Mouse (Mus musculus): Measurements from ENCODE around the gene Osbp2. TPM values are rescaled to one million over a fixed set of nuclear protein-coding genes. Genes with fewer than 3 reads are reported as not detected.

Osbp2 gene
- polyA plus RNA-seq, 1 experiment from 2014 or later: 2.0 TPM

- DNase-seq (ENCODE audit: low spot score) (no peak), ATAC-seq (replicated peaks; ENCODE audit: low FRiP score) (no peak)
- Histone ChIP-seq H3K4me3 (ENCODE audit: low read depth, low read length) (no peak overlapping the region), H3K27me3 (ENCODE audit: control insufficient read depth, insufficient read depth, low read length) (no peaks in the 10 kb centered on the region), H3K9me3 (ENCODE audit: control insufficient read depth, low read length) (no peaks in the 10 kb centered on the region), H3K4me2 (ENCODE audit: low read depth, low read length, severe bottlenecking) (no peak overlapping the region), H3K36me3 (ENCODE audit: control insufficient read depth, insufficient read depth, low read length) (no peaks in the 10 kb centered on the region), H3K27ac (ENCODE audit: low read depth, low read length) (no peak overlapping the region), H3K4me1 (replicated peaks; ENCODE audit: control insufficient read depth, insufficient read depth, low read length) (no peaks in the 10 kb centered on the region), H3K9ac (ENCODE audit: low read length) (no peak overlapping the region)
- 87% methylated on average over 14 of the region's 14 CpGs for WGBS
Observed at GRCm38 (mm10) chr11:3710203-3710602, 153.5 kb downstream of the Osbp2 start.

GRCm38 (mm10) chr11:3707057-3707456 lies 156.6 kb downstream of the Osbp2 start:
- no peaks in the 10 kb centered on the region for H3K4me1 ChIP-seq (replicated peaks; ENCODE audit: control insufficient read depth, insufficient read depth, low read length)
- 85% methylated on average over 8 of the region's 8 CpGs for WGBS
- no peak overlapping the region for H3K4me2 ChIP-seq (ENCODE audit: low read depth, low read length, severe bottlenecking)
- no peaks in the 10 kb centered on the region for H3K9me3 ChIP-seq (ENCODE audit: control insufficient read depth, low read length)
- no peaks in the 10 kb centered on the region for H3K36me3 ChIP-seq (ENCODE audit: control insufficient read depth, insufficient read depth, low read length)
- ATAC-seq (replicated peaks; ENCODE audit: low FRiP score) (no peak), DNase-seq (ENCODE audit: low spot score) (no peak)
- no peak overlapping the region for H3K27ac ChIP-seq (ENCODE audit: low read depth, low read length)
- no peak overlapping the region for H3K4me3 ChIP-seq (ENCODE audit: low read depth, low read length)
- H3K27me3 ChIP-seq (ENCODE audit: control insufficient read depth, insufficient read depth, low read length): no peaks in the 10 kb centered on the region
- no peak overlapping the region for H3K9ac ChIP-seq (ENCODE audit: low read length)

- ATAC-seq (replicated peaks; ENCODE audit: low FRiP score) (no peak), DNase-seq (ENCODE audit: low spot score) (no peak)
- Histone ChIP-seq H3K4me1 (replicated peaks; ENCODE audit: control insufficient read depth, insufficient read depth, low read length) (no peaks in the 10 kb centered on the region), H3K27ac (ENCODE audit: low read depth, low read length) (no peak overlapping the region), H3K4me3 (ENCODE audit: low read depth, low read length) (no peak overlapping the region), H3K27me3 (ENCODE audit: control insufficient read depth, insufficient read depth, low read length) (no peaks in the 10 kb centered on the region), H3K9me3 (ENCODE audit: control insufficient read depth, low read length) (no peaks in the 10 kb centered on the region), H3K36me3 (ENCODE audit: control insufficient read depth, insufficient read depth, low read length) (no peaks in the 10 kb centered on the region), H3K4me2 (ENCODE audit: low read depth, low read length, severe bottlenecking) (no peak overlapping the region), H3K9ac (ENCODE audit: low read length) (no peak overlapping the region)
- 84% methylated on average over 8 of the region's 8 CpGs for WGBS
Observed at GRCm38 (mm10) chr11:3704404-3704803, 159.3 kb downstream of the Osbp2 start.

GRCm38 (mm10) chr11:3703089-3703992 lies 160.4 kb downstream of the Osbp2 start:
- Histone ChIP-seq H3K27me3 (ENCODE audit: control insufficient read depth, insufficient read depth, low read length) (no peaks in the 10 kb centered on the region), H3K9me3 (ENCODE audit: control insufficient read depth, low read length) (no peaks in the 10 kb centered on the region), H3K9ac (ENCODE audit: low read length) (no peak overlapping the region), H3K4me3 (ENCODE audit: low read depth, low read length) (no peak overlapping the region), H3K36me3 (ENCODE audit: control insufficient read depth, insufficient read depth, low read length) (no peaks in the 10 kb centered on the region), H3K4me2 (ENCODE audit: low read depth, low read length, severe bottlenecking) (no peak overlapping the region), H3K4me1 (replicated peaks; ENCODE audit: control insufficient read depth, insufficient read depth, low read length) (no peaks in the 10 kb centered on the region), H3K27ac (ENCODE audit: low read depth, low read length) (no peak overlapping the region)
- DNase-seq (ENCODE audit: low spot score) (no peak), ATAC-seq (replicated peaks; ENCODE audit: low FRiP score) (no peak)
- WGBS: 73% methylated on average over 7 of the region's 7 CpGs

- Histone ChIP-seq H3K27me3 (ENCODE audit: control insufficient read depth, insufficient read depth, low read length) (no peaks in the 10 kb centered on the region), H3K9ac (ENCODE audit: low read length) (no peak overlapping the region), H3K4me1 (replicated peaks; ENCODE audit: control insufficient read depth, insufficient read depth, low read length) (no peaks in the 10 kb centered on the region), H3K36me3 (ENCODE audit: control insufficient read depth, insufficient read depth, low read length) (no peaks in the 10 kb centered on the region; the same call in 1 of the 2 replicates), H3K27ac (ENCODE audit: low read depth, low read length) (no peak overlapping the region), H3K4me2 (ENCODE audit: low read depth, low read length, severe bottlenecking) (no peak overlapping the region), H3K9me3 (ENCODE audit: control insufficient read depth, low read length) (no peaks in the 10 kb centered on the region), H3K4me3 (ENCODE audit: low read depth, low read length) (no peak overlapping the region)
- DNase-seq (ENCODE audit: low spot score) (no peak), ATAC-seq (replicated peaks; ENCODE audit: low FRiP score) (no peak)
- WGBS: 89% methylated on average over 3 of the region's 3 CpGs
Observed at GRCm38 (mm10) chr11:3697441-3697840, 166.3 kb downstream of the Osbp2 start.

GRCm38 (mm10) chr11:3696086-3696616 lies 167.6 kb downstream of the Osbp2 start:
- no peak overlapping the region for H3K4me2 ChIP-seq (ENCODE audit: low read depth, low read length, severe bottlenecking)
- ATAC-seq (replicated peaks; ENCODE audit: low FRiP score) (no peak), DNase-seq (ENCODE audit: low spot score) (no peak)
- H3K9ac ChIP-seq (ENCODE audit: low read length): no peak overlapping the region
- H3K4me1 ChIP-seq (replicated peaks; ENCODE audit: control insufficient read depth, insufficient read depth, low read length): no peaks in the 10 kb centered on the region
- WGBS: 83% methylated on average over 5 of the region's 5 CpGs
- H3K27ac ChIP-seq (ENCODE audit: low read depth, low read length): no peak overlapping the region
- H3K27me3 ChIP-seq (ENCODE audit: control insufficient read depth, insufficient read depth, low read length): no peaks in the 10 kb centered on the region
- H3K36me3 ChIP-seq (ENCODE audit: control insufficient read depth, insufficient read depth, low read length): no peaks in the 10 kb centered on the region; the same call in 1 of the 2 replicates
- H3K4me3 ChIP-seq (ENCODE audit: low read depth, low read length): no peak overlapping the region
- no peaks in the 10 kb centered on the region for H3K9me3 ChIP-seq (ENCODE audit: control insufficient read depth, low read length)

GRCm38 (mm10) chr11:3691746-3692145 lies 172.0 kb downstream of the Osbp2 start:
- H3K4me1 ChIP-seq (replicated peaks; ENCODE audit: control insufficient read depth, insufficient read depth, low read length): no peaks in the 10 kb centered on the region
- H3K4me3 ChIP-seq (ENCODE audit: low read depth, low read length): no peak overlapping the region
- H3K36me3 ChIP-seq (ENCODE audit: control insufficient read depth, insufficient read depth, low read length): peaks cover 8% of the 10 kb centered on the region; the same call in 1 of the 2 replicates
- H3K4me2 ChIP-seq (ENCODE audit: low read depth, low read length, severe bottlenecking): no peak overlapping the region
- no peaks in the 10 kb centered on the region for H3K9me3 ChIP-seq (ENCODE audit: control insufficient read depth, low read length)
- H3K9ac ChIP-seq (ENCODE audit: low read length): no peak overlapping the region
- DNase-seq (ENCODE audit: low spot score) (no peak), ATAC-seq (replicated peaks; ENCODE audit: low FRiP score) (no peak)
- H3K27me3 ChIP-seq (ENCODE audit: control insufficient read depth, insufficient read depth, low read length): no peaks in the 10 kb centered on the region
- H3K27ac ChIP-seq (ENCODE audit: low read depth, low read length): no peak overlapping the region
- WGBS: 88% methylated on average over 2 of the region's 2 CpGs

- Histone ChIP-seq H3K9ac (ENCODE audit: low read length) (no peak overlapping the region), H3K36me3 (ENCODE audit: control insufficient read depth, insufficient read depth, low read length) (peaks cover 16% of the 10 kb centered on the region; the same call in 1 of the 2 replicates), H3K4me3 (ENCODE audit: low read depth, low read length) (no peak overlapping the region), H3K27me3 (ENCODE audit: control insufficient read depth, insufficient read depth, low read length) (no peaks in the 10 kb centered on the region), H3K9me3 (ENCODE audit: control insufficient read depth, low read length) (no peaks in the 10 kb centered on the region), H3K27ac (ENCODE audit: low read depth, low read length) (no peak overlapping the region), H3K4me2 (ENCODE audit: low read depth, low read length, severe bottlenecking) (no peak overlapping the region), H3K4me1 (replicated peaks; ENCODE audit: control insufficient read depth, insufficient read depth, low read length) (no peaks in the 10 kb centered on the region)
- no peak for DNase-seq (ENCODE audit: low spot score)
- ATAC-seq (replicated peaks; ENCODE audit: low FRiP score): no peak
- WGBS: 95% methylated on average over 2 of the region's 2 CpGs
Observed at GRCm38 (mm10) chr11:3686885-3687284, 176.8 kb downstream of the Osbp2 start.
